Mouse (Mus musculus): ENCODE data around the gene Ubqln5. TPM values are rescaled to one million over a fixed set of nuclear protein-coding genes. Genes with fewer than 3 reads are reported as not detected.

The Ubqln5 gene
- polyA plus RNA-seq, 1 experiment from 2014 or later = not detected

GRCm38 (mm10) chr7:104103913-104104756, 25.5 kb downstream of the Ubqln5 start:
- 43% methylated on average over 4 of the region's 4 CpGs for WGBS
- no peak for ATAC-seq
- no peaks in the 10 kb centered on the region for H3K9me3 ChIP-seq (ENCODE audit: control insufficient read depth, low read length)

GRCm38 (mm10) chr7:104085365-104085764, 44.3 kb downstream of the Ubqln5 start, which contains the start of gene Olfr645:
TSS of gene Olfr645 (minus strand) at chr7:104085465.
- H3K9ac ChIP-seq (ENCODE audit: low read depth, low read length) = no peak within 1 kb of the TSS
- WGBS = 75% methylated on average over 1 of the region's 1 CpGs
- ATAC-seq = no peak
- H3K4me2 ChIP-seq (ENCODE audit: low read depth, low read length) = no peak within 1 kb of the TSS
- no peak within 1 kb of the TSS for H3K27ac ChIP-seq (ENCODE audit: low read length)
- no peak within 1 kb of the TSS for H3K4me3 ChIP-seq (ENCODE audit: low read length)
- no peaks in the 10 kb centered on the region for H3K27me3 ChIP-seq (replicated peaks; ENCODE audit: control insufficient read depth, insufficient read depth, low read length)
- no peaks in the 10 kb centered on the region for H3K9me3 ChIP-seq (ENCODE audit: control insufficient read depth, low read length)
- H3K4me1 ChIP-seq (ENCODE audit: control insufficient read depth, insufficient read depth, low read length) = no peaks in the 10 kb centered on the region
- H3K36me3 ChIP-seq (ENCODE audit: control insufficient read depth, insufficient read depth, low read length) = no peaks in the 10 kb centered on the region

More at GRCm38 (mm10) chr7:104103913-104104756, 25.5 kb downstream of the Ubqln5 start:
- H3K4me1 ChIP-seq (ENCODE audit: control insufficient read depth, insufficient read depth, low read length) = no peaks in the 10 kb centered on the region
- H3K27ac ChIP-seq (ENCODE audit: low read length) = no peak overlapping the region
- no peak overlapping the region for H3K9ac ChIP-seq (ENCODE audit: low read depth, low read length)
- H3K27me3 ChIP-seq (replicated peaks; ENCODE audit: control insufficient read depth, insufficient read depth, low read length) = no peaks in the 10 kb centered on the region
- H3K4me2 ChIP-seq (ENCODE audit: low read depth, low read length) = no peak overlapping the region
- H3K4me3 ChIP-seq (ENCODE audit: low read length) = no peak overlapping the region
- H3K36me3 ChIP-seq (ENCODE audit: control insufficient read depth, insufficient read depth, low read length) = no peaks in the 10 kb centered on the region

Other genes with a start within 250 kb of the Ubqln5 start
- not detected in 2 replicates for gene Olfr66, start 243.6 kb downstream of the Ubqln5 start, polyA plus RNA-seq (2015; fragmentation: Nextera tagmentation; extraction: Ambion mirVana)
- not detected in 2 replicates for gene Olfr64, start 235.3 kb downstream of the Ubqln5 start, polyA plus RNA-seq (2015; fragmentation: Nextera tagmentation; extraction: Ambion mirVana)
- gene Olfr65, start 226.3 kb downstream of the Ubqln5 start, polyA plus RNA-seq (2015; fragmentation: Nextera tagmentation; extraction: Ambion mirVana) = not detected in 2 replicates
- not detected in 2 replicates for gene Olfr631, start 201.0 kb downstream of the Ubqln5 start, polyA plus RNA-seq (2015; fragmentation: Nextera tagmentation; extraction: Ambion mirVana)
- gene Olfr632, start 195.5 kb downstream of the Ubqln5 start, polyA plus RNA-seq (2015; fragmentation: Nextera tagmentation; extraction: Ambion mirVana) = not detected in 2 replicates
- not detected in 2 replicates for gene Olfr633, start 185.4 kb downstream of the Ubqln5 start, polyA plus RNA-seq (2015; fragmentation: Nextera tagmentation; extraction: Ambion mirVana)
- not detected in 2 replicates for gene Olfr635, start 158.7 kb downstream of the Ubqln5 start, polyA plus RNA-seq (2015; fragmentation: Nextera tagmentation; extraction: Ambion mirVana)
- not detected in 2 replicates for gene Olfr638, start 131.1 kb downstream of the Ubqln5 start, polyA plus RNA-seq (2015; fragmentation: Nextera tagmentation; extraction: Ambion mirVana)
- gene Olfr639, start 112.5 kb downstream of the Ubqln5 start, polyA plus RNA-seq (2015; fragmentation: Nextera tagmentation; extraction: Ambion mirVana) = not detected in 2 replicates
- not detected in 2 replicates for gene Olfr640, start 104.3 kb downstream of the Ubqln5 start, polyA plus RNA-seq (2015; fragmentation: Nextera tagmentation; extraction: Ambion mirVana)
- gene Olfr641, start 94.4 kb downstream of the Ubqln5 start, polyA plus RNA-seq (2015; fragmentation: Nextera tagmentation; extraction: Ambion mirVana) = not detected in 2 replicates
- gene Olfr642, start 77.2 kb downstream of the Ubqln5 start, polyA plus RNA-seq (2015; fragmentation: Nextera tagmentation; extraction: Ambion mirVana) = not detected in 2 replicates
- not detected in 2 replicates for gene 4930516K23Rik, start 68.4 kb downstream of the Ubqln5 start, polyA plus RNA-seq (2015; fragmentation: Nextera tagmentation; extraction: Ambion mirVana)
- gene Olfr644, start 58.0 kb downstream of the Ubqln5 start, polyA plus RNA-seq (2015; fragmentation: Nextera tagmentation; extraction: Ambion mirVana) = not detected in 2 replicates
- gene Olfr645, start 44.4 kb downstream of the Ubqln5 start, polyA plus RNA-seq (2015; fragmentation: Nextera tagmentation; extraction: Ambion mirVana) = not detected in 2 replicates
- gene Olfr646, start 25.0 kb downstream of the Ubqln5 start, polyA plus RNA-seq (2015; fragmentation: Nextera tagmentation; extraction: Ambion mirVana) = not detected in 2 replicates
- not detected in 2 replicates for gene Olfr643, start 7.6 kb upstream of the Ubqln5 start, polyA plus RNA-seq (2015; fragmentation: Nextera tagmentation; extraction: Ambion mirVana)
- gene Ubqln3, start 13.5 kb upstream of the Ubqln5 start, polyA plus RNA-seq (2015; fragmentation: Nextera tagmentation; extraction: Ambion mirVana) = not detected in 2 replicates
- gene Ubqlnl, start 20.7 kb upstream of the Ubqln5 start, polyA plus RNA-seq (2015; fragmentation: Nextera tagmentation; extraction: Ambion mirVana) = not detected in 2 replicates
- not detected in 2 replicates for gene Olfm5, start 35.0 kb upstream of the Ubqln5 start, polyA plus RNA-seq (2015; fragmentation: Nextera tagmentation; extraction: Ambion mirVana)
- gene Olfr648, start 53.6 kb upstream of the Ubqln5 start, polyA plus RNA-seq (2015; fragmentation: Nextera tagmentation; extraction: Ambion mirVana) = 0.11 and 0.20 TPM in 2 replicates
- gene Olfr649, start 66.2 kb upstream of the Ubqln5 start, polyA plus RNA-seq (2015; fragmentation: Nextera tagmentation; extraction: Ambion mirVana) = not detected in 2 replicates
- gene Trim6, start 89.0 kb upstream of the Ubqln5 start, polyA plus RNA-seq (2015; fragmentation: Nextera tagmentation; extraction: Ambion mirVana) = 0.78 and 1.2 TPM in 2 replicates
- 2.0 and 2.6 TPM in 2 replicates for gene Trim34a, start 114.6 kb upstream of the Ubqln5 start, polyA plus RNA-seq (2015; fragmentation: Nextera tagmentation; extraction: Ambion mirVana)
- 0.33 and 0.47 TPM in 2 replicates for gene Trim5, start 158.3 kb upstream of the Ubqln5 start, polyA plus RNA-seq (2015; fragmentation: Nextera tagmentation; extraction: Ambion mirVana)
- gene Trim12a, start 185.6 kb upstream of the Ubqln5 start, polyA plus RNA-seq (2015; fragmentation: Nextera tagmentation; extraction: Ambion mirVana) = 5.1 and 6.3 TPM in 2 replicates
- gene Trim34b, start 199.6 kb upstream of the Ubqln5 start, polyA plus RNA-seq (2015; fragmentation: Nextera tagmentation; extraction: Ambion mirVana) = 0.13 TPM in 1 of 2 replicates, not detected in the other
- 1.9 and 2.5 TPM in 2 replicates for gene Trim12c, start 223.5 kb upstream of the Ubqln5 start, polyA plus RNA-seq (2015; fragmentation: Nextera tagmentation; extraction: Ambion mirVana)
- gene Trim30b, start 240.1 kb upstream of the Ubqln5 start, polyA plus RNA-seq (2015; fragmentation: Nextera tagmentation; extraction: Ambion mirVana) = 0.06 and 0.20 TPM in 2 replicates

Data from intestine, embryonic 16.5 days (tissue).